Mouse (Mus musculus): ENCODE results near the gene Armc10. TPM values are rescaled to one million over a fixed set of nuclear protein-coding genes. Genes with fewer than 3 reads are reported as not detected.
"Not testable (repeated sequence)": the region's sequence is repeated elsewhere in the genome, so short reads cannot be mapped to it uniquely, and the experiment has no call there.

The Armc10 gene
- polyA plus RNA-seq, 1 experiment: 17.9 TPM

- DNase-seq: peak in 1 of 2 experiments; percentile 13
- Histone ChIP-seq H3K4me3 (replicated peaks; ENCODE audit: insufficient read depth, low read depth, low read length) (peak overlapping the region; percentile 92), H3K4me1 (ENCODE audit: control insufficient read depth, insufficient read depth, low read length) (no peaks in the 10 kb centered on the region; the same call in 1 of the 2 replicates), H3K27ac (ENCODE audit: insufficient read depth, low read length) (no peak overlapping the region), H3K27me3 (ENCODE audit: control insufficient read depth, insufficient read depth, low read length) (no peaks in the 10 kb centered on the region)
- TF ChIP-seq CTCF (IDR thresholded peaks at IDR 0.05; ENCODE audit: borderline replicate concordance, insufficient read depth, low read depth, low read length) (no peak), POLR2A (IDR thresholded peaks at IDR 0.05; ENCODE audit: borderline replicate concordance, insufficient read depth, low read length) (no peak)
- WGBS: 4% methylated on average over 10 of the region's 10 CpGs
Observed at GRCm38 (mm10) chr5:21700272-21700821, 54.7 kb downstream of the Armc10 start.

- no peak for TF ChIP-seq POLR2A (IDR thresholded peaks at IDR 0.05; ENCODE audit: borderline replicate concordance, insufficient read depth, low read length)
- TF ChIP-seq CTCF (IDR thresholded peaks at IDR 0.05; ENCODE audit: borderline replicate concordance, insufficient read depth, low read depth, low read length): no peak
- Histone ChIP-seq H3K4me3 (replicated peaks; ENCODE audit: insufficient read depth, low read depth, low read length) (peak overlapping the region; percentile 92), H3K4me1 (ENCODE audit: control insufficient read depth, insufficient read depth, low read length) (no peaks in the 10 kb centered on the region; the same call in 1 of the 2 replicates), H3K27ac (ENCODE audit: insufficient read depth, low read length) (peak overlapping the region; percentile 10; the same call in 1 of the 2 replicates), H3K27me3 (ENCODE audit: control insufficient read depth, insufficient read depth, low read length) (no peaks in the 10 kb centered on the region)
- no peak for DNase-seq
- under 1% methylated on average over 22 of the region's 22 CpGs for WGBS
Observed at GRCm38 (mm10) chr5:21700934-21701333, 55.3 kb downstream of the Armc10 start.

GRCm38 (mm10) chr5:21701351-21702008, 55.9 kb downstream of the Armc10 start, which contains the start of gene Napepld:
Napepld (minus strand) TSS chr5:21701396.
- Histone ChIP-seq H3K27me3 (ENCODE audit: control insufficient read depth, insufficient read depth, low read length) (no peaks in the 10 kb centered on the region), H3K27ac (ENCODE audit: insufficient read depth, low read length) (peak within 1 kb of the TSS; percentile 97), H3K4me1 (ENCODE audit: control insufficient read depth, insufficient read depth, low read length) (no peaks in the 10 kb centered on the region; the same call in 1 of the 2 replicates), H3K4me3 (replicated peaks; ENCODE audit: insufficient read depth, low read depth, low read length) (peak within 1 kb of the TSS; percentile 92)
- DNase-seq: peak; percentile 98 to 100
- peak; percentile 98 for TF ChIP-seq POLR2A (IDR thresholded peaks at IDR 0.05; ENCODE audit: borderline replicate concordance, insufficient read depth, low read length)
- TF ChIP-seq CTCF (IDR thresholded peaks at IDR 0.05; ENCODE audit: borderline replicate concordance, insufficient read depth, low read depth, low read length): no peak
- WGBS: under 1% methylated on average over 59 of the region's 59 CpGs

- 43% methylated on average over 2 of the region's 2 CpGs for WGBS
- Histone ChIP-seq H3K4me3 (replicated peaks; ENCODE audit: insufficient read depth, low read depth, low read length) (peak overlapping the region; percentile 92), H3K27ac (ENCODE audit: insufficient read depth, low read length) (peak overlapping the region; percentile 97), H3K4me1 (ENCODE audit: control insufficient read depth, insufficient read depth, low read length) (no peaks in the 10 kb centered on the region; the same call in 1 of the 2 replicates), H3K27me3 (ENCODE audit: control insufficient read depth, insufficient read depth, low read length) (no peaks in the 10 kb centered on the region)
- DNase-seq: no peak
- TF ChIP-seq POLR2A (IDR thresholded peaks at IDR 0.05; ENCODE audit: borderline replicate concordance, insufficient read depth, low read length): no peak
- TF ChIP-seq CTCF (IDR thresholded peaks at IDR 0.05; ENCODE audit: borderline replicate concordance, insufficient read depth, low read depth, low read length): no peak
Observed at GRCm38 (mm10) chr5:21702009-21702364, 56.4 kb downstream of the Armc10 start.

- H3K27me3 ChIP-seq (ENCODE audit: control insufficient read depth, insufficient read depth, low read length): no peaks in the 10 kb centered on the region
- no peak overlapping the region for H3K4me3 ChIP-seq (replicated peaks; ENCODE audit: insufficient read depth, low read depth, low read length)
- TF ChIP-seq POLR2A (IDR thresholded peaks at IDR 0.05; ENCODE audit: borderline replicate concordance, insufficient read depth, low read length) (no peak), CTCF (IDR thresholded peaks at IDR 0.05; ENCODE audit: borderline replicate concordance, insufficient read depth, low read depth, low read length) (no peak)
- WGBS: 88% methylated on average over 6 of the region's 6 CpGs
- no peak for DNase-seq
- no peak overlapping the region for H3K27ac ChIP-seq (ENCODE audit: insufficient read depth, low read length)
- H3K4me1 ChIP-seq (ENCODE audit: control insufficient read depth, insufficient read depth, low read length): no peaks in the 10 kb centered on the region; the same call in 1 of the 2 replicates
Observed at GRCm38 (mm10) chr5:21702873-21703475, 57.4 kb downstream of the Armc10 start.

- no peak overlapping the region for H3K4me3 ChIP-seq (replicated peaks; ENCODE audit: insufficient read depth, low read depth, low read length)
- H3K27ac ChIP-seq (ENCODE audit: insufficient read depth, low read length): no peak overlapping the region
- H3K4me1 ChIP-seq (ENCODE audit: control insufficient read depth, insufficient read depth, low read length): no peaks in the 10 kb centered on the region; the same call in 1 of the 2 replicates
- TF ChIP-seq CTCF (IDR thresholded peaks at IDR 0.05; ENCODE audit: borderline replicate concordance, insufficient read depth, low read depth, low read length) (no peak), POLR2A (IDR thresholded peaks at IDR 0.05; ENCODE audit: borderline replicate concordance, insufficient read depth, low read length) (no peak)
- 77% methylated on average over 3 of the region's 3 CpGs for WGBS
- H3K27me3 ChIP-seq (ENCODE audit: control insufficient read depth, insufficient read depth, low read length): no peaks in the 10 kb centered on the region
- no peak for DNase-seq
Observed at GRCm38 (mm10) chr5:21703708-21704107, 58.1 kb downstream of the Armc10 start.

- H3K27me3 ChIP-seq (ENCODE audit: control insufficient read depth, insufficient read depth, low read length): no peaks in the 10 kb centered on the region
- DNase-seq: no peak
- TF ChIP-seq POLR2A (IDR thresholded peaks at IDR 0.05; ENCODE audit: borderline replicate concordance, insufficient read depth, low read length) (no peak), CTCF (IDR thresholded peaks at IDR 0.05; ENCODE audit: borderline replicate concordance, insufficient read depth, low read depth, low read length) (no peak)
- WGBS: 87% methylated on average over 4 of the region's 4 CpGs
- no peaks in the 10 kb centered on the region; the same call in 1 of the 2 replicates for H3K4me1 ChIP-seq (ENCODE audit: control insufficient read depth, insufficient read depth, low read length)
- H3K4me3 ChIP-seq (replicated peaks; ENCODE audit: insufficient read depth, low read depth, low read length): no peak overlapping the region
- H3K27ac ChIP-seq (ENCODE audit: insufficient read depth, low read length): no peak overlapping the region
Observed at GRCm38 (mm10) chr5:21706546-21706945, 60.9 kb downstream of the Armc10 start.

- not testable (repeated sequence) for DNase-seq; H3K27me3 ChIP-seq (ENCODE audit: control insufficient read depth, insufficient read depth, low read length); H3K27ac ChIP-seq (ENCODE audit: insufficient read depth, low read length); H3K4me1 ChIP-seq (ENCODE audit: control insufficient read depth, insufficient read depth, low read length); H3K4me3 ChIP-seq (replicated peaks; ENCODE audit: insufficient read depth, low read depth, low read length)
- WGBS: 63% methylated on average over 8 of the region's 8 CpGs
Observed at GRCm38 (mm10) chr5:21708011-21708410, 62.4 kb downstream of the Armc10 start.

Other genes with a start within 250 kb of the Armc10 start
- 0.33 and 0.73 TPM in 2 replicates for gene Ccdc146, start 221.1 kb upstream of the Armc10 start, polyA plus RNA-seq (2012; rRNA removed)
- gene Fam185a, start 220.9 kb upstream of the Armc10 start, polyA plus RNA-seq (2012; rRNA removed): 7.6 and 8.0 TPM in 2 replicates
- gene Lrrc17, start 102.3 kb upstream of the Armc10 start, polyA plus RNA-seq (2012; rRNA removed): 0.18 and 0.22 TPM in 2 replicates
- gene Fbxl13, start 179 bp upstream of the Armc10 start, polyA plus RNA-seq (2012; rRNA removed): 0.21 and 0.30 TPM in 2 replicates
- 7.4 and 7.7 TPM in 2 replicates for gene Napepld, start 55.6 kb downstream of the Armc10 start, polyA plus RNA-seq (2012; rRNA removed)
- gene Pmpcb, start 91.3 kb downstream of the Armc10 start, polyA plus RNA-seq (2012; rRNA removed): 76.7 and 81.8 TPM in 2 replicates
- 15.7 and 17.4 TPM in 2 replicates for gene Dnajc2, start 139.4 kb downstream of the Armc10 start, polyA plus RNA-seq (2012; rRNA removed)
- gene Psmc2, start 139.5 kb downstream of the Armc10 start, polyA plus RNA-seq (2012; rRNA removed): 106 and 111 TPM in 2 replicates
- gene Slc26a5, start 219.8 kb downstream of the Armc10 start, polyA plus RNA-seq (2012; rRNA removed): 0.06 and 0.11 TPM in 2 replicates

Measured in cerebellum, adult 2 months (tissue).